Mouse (Mus musculus): ENCODE measurements around the gene H2-Eb1. TPM values are rescaled to one million over a fixed set of nuclear protein-coding genes. Genes with fewer than 3 reads are reported as not detected.

Gene H2-Eb1
- total and polyA plus RNA-seq, 3 experiments: 28.9 to 74.4 (median 36.5) TPM

DNA sequence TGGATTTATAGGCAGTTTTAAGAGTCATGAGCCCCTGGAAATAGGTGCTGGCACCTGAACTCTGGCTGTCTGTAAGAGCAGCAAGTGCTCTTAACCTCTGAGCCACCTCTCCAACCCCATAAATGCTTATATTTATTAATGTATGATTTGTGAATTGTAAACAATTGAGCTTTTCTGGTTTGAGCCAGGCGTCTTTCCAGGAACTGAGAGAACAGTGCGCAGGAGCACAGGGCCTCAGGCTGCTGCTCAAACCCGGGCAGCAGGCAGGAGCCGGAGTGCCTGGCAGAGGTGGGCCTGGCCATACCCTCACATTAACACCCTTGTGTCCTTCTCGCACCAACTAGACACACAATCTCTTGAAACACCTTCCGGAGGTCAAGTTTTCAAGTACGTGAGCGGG, 5.6 kb upstream of the H2-Eb1 start:
- DNase-seq: no peak
- 84% methylated on average over 8 of the region's 8 CpGs for WGBS
- H3K4me3 ChIP-seq: no peak overlapping the region
- no peak for TF ChIP-seq POLR2A (IDR thresholded peaks at IDR 0.05; ENCODE audit: insufficient read depth, low read depth, low read length)
- H3K79me2 ChIP-seq (replicated peaks; ENCODE audit: control insufficient read depth, insufficient read depth, low read length): no peaks in the 10 kb centered on the region
- intact Hi-C loops (cut with DNase I): no loop called here
- peaks cover 1% of the 10 kb centered on the region; the same call in 1 of the 2 replicates for H3K4me1 ChIP-seq (ENCODE audit: control insufficient read depth, insufficient read depth, low read length)
- H3K9ac ChIP-seq (ENCODE audit: low read depth, low read length): no peak overlapping the region
- no peaks in the 10 kb centered on the region for H3K36me3 ChIP-seq (ENCODE audit: control insufficient read depth, insufficient read depth, low read length)
- no peaks in the 10 kb centered on the region for H3K27me3 ChIP-seq (ENCODE audit: control insufficient read depth, insufficient read depth, low read length)
- no peak overlapping the region for H3K27ac ChIP-seq

DNA sequence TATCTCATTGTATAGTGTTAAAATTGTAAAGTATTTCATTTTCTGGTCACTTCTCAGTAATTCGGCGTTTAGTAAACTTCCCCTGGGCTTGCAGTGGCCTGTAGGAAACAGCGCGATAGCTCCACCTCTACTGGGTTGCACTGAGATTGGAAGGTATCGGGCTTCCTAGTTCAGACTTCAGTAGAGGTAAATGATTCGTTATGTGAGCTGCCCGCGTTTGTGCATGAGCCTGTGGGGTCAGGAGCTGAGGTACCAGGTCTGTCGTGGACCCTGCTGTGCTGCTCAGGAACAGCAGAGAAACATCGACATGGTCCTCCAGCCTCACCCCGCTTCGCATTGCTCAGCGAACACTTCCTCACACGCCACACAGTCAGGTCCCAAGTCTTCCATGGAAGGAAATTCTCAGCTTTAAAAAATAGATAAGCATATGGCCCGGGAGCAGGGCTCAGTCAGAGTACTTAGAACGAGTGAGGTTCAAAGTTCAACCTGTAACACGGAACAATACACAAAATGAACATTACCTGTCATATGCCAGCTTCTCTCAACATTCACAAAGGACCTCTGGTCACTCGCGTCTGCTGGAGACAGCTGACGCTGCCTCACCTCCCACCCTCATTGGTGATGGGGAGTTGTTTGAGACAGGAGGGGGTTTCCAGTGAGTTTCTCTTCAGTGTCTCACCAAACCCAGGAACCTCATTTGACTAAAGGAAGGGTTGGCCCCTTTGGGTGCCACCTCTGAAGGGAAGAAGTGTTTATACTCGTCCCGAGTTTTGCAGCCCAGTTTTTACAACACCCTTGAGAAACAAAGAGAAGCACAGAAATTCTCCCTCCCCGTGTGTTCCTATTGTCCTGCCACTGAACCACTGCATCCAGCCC, 4.7 kb upstream of the H2-Eb1 start:
- peak in 1 of 2 experiments; percentile 49 for DNase-seq
- H3K27ac ChIP-seq: no peak overlapping the region
- H3K4me3 ChIP-seq: no peak overlapping the region
- no peak overlapping the region for H3K9ac ChIP-seq (ENCODE audit: low read depth, low read length)
- WGBS: 67% methylated on average over 23 of the region's 23 CpGs
- intact Hi-C loops (cut with DNase I): no loop called here
- H3K36me3 ChIP-seq (ENCODE audit: control insufficient read depth, insufficient read depth, low read length): no peaks in the 10 kb centered on the region
- H3K79me2 ChIP-seq (replicated peaks; ENCODE audit: control insufficient read depth, insufficient read depth, low read length): no peaks in the 10 kb centered on the region
- no peaks in the 10 kb centered on the region for H3K27me3 ChIP-seq (ENCODE audit: control insufficient read depth, insufficient read depth, low read length)
- TF ChIP-seq EP300 (IDR thresholded peaks at IDR 0.05; ENCODE audit: insufficient read depth, low read depth, low read length): no peak
- no peak for TF ChIP-seq POLR2A (IDR thresholded peaks at IDR 0.05; ENCODE audit: insufficient read depth, low read depth, low read length)
- peaks cover under 1% of the 10 kb centered on the region; the same call in 1 of the 2 replicates for H3K4me1 ChIP-seq (ENCODE audit: control insufficient read depth, insufficient read depth, low read length)

GRCm38 (mm10) chr17:34301670-34302190, 3.9 kb upstream of the H2-Eb1 start:
- Histone ChIP-seq H3K79me2 (replicated peaks; ENCODE audit: control insufficient read depth, insufficient read depth, low read length) (no peaks in the 10 kb centered on the region), H3K9ac (ENCODE audit: low read depth, low read length) (no peak overlapping the region), H3K4me3 (no peak overlapping the region), H3K4me1 (ENCODE audit: control insufficient read depth, insufficient read depth, low read length) (no peaks in the 10 kb centered on the region), H3K27ac (no peak overlapping the region), H3K27me3 (ENCODE audit: control insufficient read depth, insufficient read depth, low read length) (no peaks in the 10 kb centered on the region), H3K36me3 (ENCODE audit: control insufficient read depth, insufficient read depth, low read length) (no peaks in the 10 kb centered on the region)
- TF ChIP-seq POLR2A (IDR thresholded peaks at IDR 0.05; ENCODE audit: insufficient read depth, low read depth, low read length) (no peak), CTCF (IDR thresholded peaks at IDR 0.05) (no peak), EP300 (IDR thresholded peaks at IDR 0.05; ENCODE audit: insufficient read depth, low read depth, low read length) (no peak)
- intact Hi-C loops (cut with DNase I): no loop called here
- DNase-seq: no peak
- whole genome bisulfite sequencing: 89% methylated on average over 4 of the region's 4 CpGs

GRCm38 (mm10) chr17:34303789-34304188, 1.9 kb upstream of the H2-Eb1 start:
- intact Hi-C loops (cut with DNase I): no loop called here
- DNase-seq: no peak
- Histone ChIP-seq H3K79me2 (replicated peaks; ENCODE audit: control insufficient read depth, insufficient read depth, low read length) (no peaks in the 10 kb centered on the region), H3K4me3 (no peak overlapping the region), H3K27ac (no peak overlapping the region), H3K9ac (ENCODE audit: low read depth, low read length) (no peak overlapping the region), H3K36me3 (ENCODE audit: control insufficient read depth, insufficient read depth, low read length) (no peaks in the 10 kb centered on the region), H3K4me1 (ENCODE audit: control insufficient read depth, insufficient read depth, low read length) (no peaks in the 10 kb centered on the region), H3K27me3 (ENCODE audit: control insufficient read depth, insufficient read depth, low read length) (no peaks in the 10 kb centered on the region)
- no peak for TF ChIP-seq POLR2A (IDR thresholded peaks at IDR 0.05; ENCODE audit: insufficient read depth, low read depth, low read length)
- TF ChIP-seq CTCF (IDR thresholded peaks at IDR 0.05): no peak
- TF ChIP-seq EP300 (IDR thresholded peaks at IDR 0.05; ENCODE audit: insufficient read depth, low read depth, low read length): no peak
- WGBS: 89% methylated on average over 2 of the region's 2 CpGs

- intact Hi-C loops (cut with DNase I): no loop called here
- Histone ChIP-seq H3K9ac (ENCODE audit: low read depth, low read length) (no peak overlapping the region), H3K27ac (no peak overlapping the region), H3K27me3 (ENCODE audit: control insufficient read depth, insufficient read depth, low read length) (no peaks in the 10 kb centered on the region), H3K36me3 (ENCODE audit: control insufficient read depth, insufficient read depth, low read length) (no peaks in the 10 kb centered on the region), H3K79me2 (replicated peaks; ENCODE audit: control insufficient read depth, insufficient read depth, low read length) (no peaks in the 10 kb centered on the region), H3K4me1 (ENCODE audit: control insufficient read depth, insufficient read depth, low read length) (0 out of 2 replicates have a peak, but pooled peaks cover 1% of the 10 kb centered on the region), H3K4me3 (no peak overlapping the region)
- TF ChIP-seq EP300 (IDR thresholded peaks at IDR 0.05; ENCODE audit: insufficient read depth, low read depth, low read length): no peak
- TF ChIP-seq POLR2A (IDR thresholded peaks at IDR 0.05; ENCODE audit: insufficient read depth, low read depth, low read length): no peak
- TF ChIP-seq CTCF (IDR thresholded peaks at IDR 0.05): no peak
- 10% methylated on average over 4 of the region's 4 CpGs for WGBS
- DNase-seq: peak in 1 of 2 experiments; percentile 71
Measured at GRCm38 (mm10) chr17:34304751-34305150, 916 bp upstream of the H2-Eb1 start.

- Histone ChIP-seq H3K4me1 (ENCODE audit: control insufficient read depth, insufficient read depth, low read length) (0 out of 2 replicates have a peak, but pooled peaks cover 1% of the 10 kb centered on the region), H3K4me3 (no peak overlapping the region), H3K36me3 (ENCODE audit: control insufficient read depth, insufficient read depth, low read length) (no peaks in the 10 kb centered on the region), H3K79me2 (replicated peaks; ENCODE audit: control insufficient read depth, insufficient read depth, low read length) (no peaks in the 10 kb centered on the region), H3K27me3 (ENCODE audit: control insufficient read depth, insufficient read depth, low read length) (no peaks in the 10 kb centered on the region), H3K9ac (ENCODE audit: low read depth, low read length) (no peak overlapping the region), H3K27ac (no peak overlapping the region)
- peak in 1 of 2 experiments; percentile 13 for DNase-seq
- intact Hi-C loops (cut with DNase I): no loop called here
- WGBS: 87% methylated on average over 2 of the region's 2 CpGs
- TF ChIP-seq EP300 (IDR thresholded peaks at IDR 0.05; ENCODE audit: insufficient read depth, low read depth, low read length) (no peak), CTCF (IDR thresholded peaks at IDR 0.05) (no peak), POLR2A (IDR thresholded peaks at IDR 0.05; ENCODE audit: insufficient read depth, low read depth, low read length) (no peak)
Measured at GRCm38 (mm10) chr17:34306407-34306806, 740 bp downstream of the H2-Eb1 start.

Measured in heart, adult 2 months (tissue).